Mouse (Mus musculus): ENCODE results near the gene Ltbp4. TPM values are rescaled to one million over a fixed set of nuclear protein-coding genes. Genes with fewer than 3 reads are reported as not detected.

Ltbp4 gene
- polyA plus RNA-seq, 1 experiment = 0.03 TPM

GRCm38 (mm10) chr7:27264761-27265160 is 72.7 kb downstream of the Ltbp4 start:
- Histone ChIP-seq H3K36me3 (ENCODE audit: control insufficient read depth) (no peaks in the 10 kb centered on the region), H3K9me3 (ENCODE audit: control insufficient read depth, low read length) (peaks cover under 1% of the 10 kb centered on the region), H3K4me3 (replicated peaks) (no peak overlapping the region), H3K27me3 (ENCODE audit: control insufficient read depth) (peaks cover 12% of the 10 kb centered on the region), H3K4me1 (ENCODE audit: control insufficient read depth) (no peaks in the 10 kb centered on the region)
- TF ChIP-seq TAL1 (IDR thresholded peaks at IDR 0.05; ENCODE audit: low read length) (no peak), GATA1 (IDR thresholded peaks at IDR 0.05; ENCODE audit: low read length) (no peak)

- Histone ChIP-seq H3K27me3 (ENCODE audit: control insufficient read depth) (peaks cover 22% of the 10 kb centered on the region), H3K4me3 (replicated peaks) (no peak overlapping the region), H3K36me3 (ENCODE audit: control insufficient read depth) (peaks cover 5% of the 10 kb centered on the region; the same call in 1 of the 2 replicates), H3K9me3 (ENCODE audit: control insufficient read depth, low read length) (no peaks in the 10 kb centered on the region), H3K4me1 (ENCODE audit: control insufficient read depth) (peaks cover 24% of the 10 kb centered on the region)
- TF ChIP-seq TAL1 (IDR thresholded peaks at IDR 0.05; ENCODE audit: low read length) = no peak
- no peak for TF ChIP-seq GATA1 (IDR thresholded peaks at IDR 0.05; ENCODE audit: low read length)
Observed at GRCm38 (mm10) chr7:27261888-27262287, 75.6 kb downstream of the Ltbp4 start.

- H3K36me3 ChIP-seq (ENCODE audit: control insufficient read depth) = peaks cover 5% of the 10 kb centered on the region; the same call in 1 of the 2 replicates
- no peak overlapping the region for H3K4me3 ChIP-seq (replicated peaks)
- no peaks in the 10 kb centered on the region for H3K9me3 ChIP-seq (ENCODE audit: control insufficient read depth, low read length)
- no peak for TF ChIP-seq TAL1 (IDR thresholded peaks at IDR 0.05; ENCODE audit: low read length)
- no peak for TF ChIP-seq GATA1 (IDR thresholded peaks at IDR 0.05; ENCODE audit: low read length)
- H3K4me1 ChIP-seq (ENCODE audit: control insufficient read depth) = peaks cover 32% of the 10 kb centered on the region
- H3K27me3 ChIP-seq (ENCODE audit: control insufficient read depth) = peaks cover 22% of the 10 kb centered on the region
Observed at GRCm38 (mm10) chr7:27260856-27261255, 76.6 kb downstream of the Ltbp4 start.

- H3K36me3 ChIP-seq (ENCODE audit: control insufficient read depth) = peaks cover 5% of the 10 kb centered on the region; the same call in 1 of the 2 replicates
- no peaks in the 10 kb centered on the region for H3K9me3 ChIP-seq (ENCODE audit: control insufficient read depth, low read length)
- H3K27me3 ChIP-seq (ENCODE audit: control insufficient read depth) = peaks cover 22% of the 10 kb centered on the region
- no peak overlapping the region for H3K4me3 ChIP-seq (replicated peaks)
- peaks cover 38% of the 10 kb centered on the region for H3K4me1 ChIP-seq (ENCODE audit: control insufficient read depth)
- no peak for TF ChIP-seq GATA1 (IDR thresholded peaks at IDR 0.05; ENCODE audit: low read length)
Observed at GRCm38 (mm10) chr7:27259771-27260170, 77.7 kb downstream of the Ltbp4 start.

- H3K27me3 ChIP-seq (ENCODE audit: control insufficient read depth) = peaks cover 22% of the 10 kb centered on the region
- H3K4me3 ChIP-seq (replicated peaks) = peak overlapping the region; percentile 61
- no peaks in the 10 kb centered on the region for H3K9me3 ChIP-seq (ENCODE audit: control insufficient read depth, low read length)
- TF ChIP-seq GATA1 (IDR thresholded peaks at IDR 0.05; ENCODE audit: low read length) = no peak
- TF ChIP-seq TAL1 (IDR thresholded peaks at IDR 0.05; ENCODE audit: low read length) = no peak
- peaks cover 43% of the 10 kb centered on the region for H3K4me1 ChIP-seq (ENCODE audit: control insufficient read depth)
- peaks cover 5% of the 10 kb centered on the region for H3K36me3 ChIP-seq (ENCODE audit: control insufficient read depth)
Observed at GRCm38 (mm10) chr7:27259271-27259721, 78.2 kb downstream of the Ltbp4 start.

GRCm38 (mm10) chr7:27258205-27258899 is 79.1 kb downstream of the Ltbp4 start, which contains the start of gene Numbl:
Numbl (plus strand) TSS chr7:27258433.
- no peak for TF ChIP-seq GATA1 (IDR thresholded peaks at IDR 0.05; ENCODE audit: low read length)
- no peak for TF ChIP-seq TAL1 (IDR thresholded peaks at IDR 0.05; ENCODE audit: low read length)
- Histone ChIP-seq H3K4me3 (replicated peaks) (peak within 1 kb of the TSS; percentile 61), H3K4me1 (ENCODE audit: control insufficient read depth) (peaks cover 45% of the 10 kb centered on the region), H3K9me3 (ENCODE audit: control insufficient read depth, low read length) (no peaks in the 10 kb centered on the region), H3K27me3 (ENCODE audit: control insufficient read depth) (peaks cover 22% of the 10 kb centered on the region), H3K36me3 (ENCODE audit: control insufficient read depth) (peaks cover 6% of the 10 kb centered on the region)

GRCm38 (mm10) chr7:27257852-27258204 is 79.7 kb downstream of the Ltbp4 start:
- peak overlapping the region; percentile 61 for H3K4me3 ChIP-seq (replicated peaks)
- peaks cover 10% of the 10 kb centered on the region for H3K36me3 ChIP-seq (ENCODE audit: control insufficient read depth)
- peaks cover 45% of the 10 kb centered on the region for H3K4me1 ChIP-seq (ENCODE audit: control insufficient read depth)
- TF ChIP-seq GATA1 (IDR thresholded peaks at IDR 0.05; ENCODE audit: low read length) (no peak), TAL1 (IDR thresholded peaks at IDR 0.05; ENCODE audit: low read length) (no peak)
- H3K27me3 ChIP-seq (ENCODE audit: control insufficient read depth) = peaks cover 22% of the 10 kb centered on the region
- no peaks in the 10 kb centered on the region for H3K9me3 ChIP-seq (ENCODE audit: control insufficient read depth, low read length)

GRCm38 (mm10) chr7:27257046-27257851 is 80.2 kb downstream of the Ltbp4 start:
- peaks cover 45% of the 10 kb centered on the region for H3K4me1 ChIP-seq (ENCODE audit: control insufficient read depth)
- H3K27me3 ChIP-seq (ENCODE audit: control insufficient read depth) = peaks cover 22% of the 10 kb centered on the region
- no peaks in the 10 kb centered on the region for H3K9me3 ChIP-seq (ENCODE audit: control insufficient read depth, low read length)
- TF ChIP-seq GATA1 (IDR thresholded peaks at IDR 0.05; ENCODE audit: low read length) = no peak
- TF ChIP-seq TAL1 (IDR thresholded peaks at IDR 0.05; ENCODE audit: low read length) = no peak
- H3K36me3 ChIP-seq (ENCODE audit: control insufficient read depth) = peaks cover 10% of the 10 kb centered on the region
- no peak overlapping the region for H3K4me3 ChIP-seq (replicated peaks)

GRCm38 (mm10) chr7:27255721-27256120 is 81.8 kb downstream of the Ltbp4 start:
- Histone ChIP-seq H3K4me3 (replicated peaks) (no peak overlapping the region), H3K36me3 (ENCODE audit: control insufficient read depth) (peaks cover 10% of the 10 kb centered on the region), H3K4me1 (ENCODE audit: control insufficient read depth) (peaks cover 45% of the 10 kb centered on the region), H3K27me3 (ENCODE audit: control insufficient read depth) (peaks cover 19% of the 10 kb centered on the region), H3K9me3 (ENCODE audit: control insufficient read depth, low read length) (no peaks in the 10 kb centered on the region)
- TF ChIP-seq TAL1 (IDR thresholded peaks at IDR 0.05; ENCODE audit: low read length) (no peak), GATA1 (IDR thresholded peaks at IDR 0.05; ENCODE audit: low read length) (no peak)

Other genes with a start within 250 kb of the Ltbp4 start
- gene Cyp2f2, start 217.8 kb downstream of the Ltbp4 start, polyA plus RNA-seq (2012) = not detected in 2 replicates
- not detected in 2 replicates for gene Cyp2t4, start 184.0 kb downstream of the Ltbp4 start, polyA plus RNA-seq (2012)
- gene Egln2, start 170.9 kb downstream of the Ltbp4 start, polyA plus RNA-seq (2012) = 4.2 and 5.2 TPM in 2 replicates
- 12.0 and 13.5 TPM in 2 replicates for gene Rab4b, start 158.8 kb downstream of the Ltbp4 start, polyA plus RNA-seq (2012)
- gene Gm21983, start 156.6 kb downstream of the Ltbp4 start, polyA plus RNA-seq (2012) = 0.07 TPM in 1 of 2 replicates, not detected in the other
- not detected in 2 replicates for gene Mia, start 156.5 kb downstream of the Ltbp4 start, polyA plus RNA-seq (2012)
- 0.16 and 0.19 TPM in 2 replicates for gene BC024978, start 141.9 kb downstream of the Ltbp4 start, polyA plus RNA-seq (2012)
- 33.0 and 34.3 TPM in 2 replicates for gene Snrpa, start 141.4 kb downstream of the Ltbp4 start, polyA plus RNA-seq (2012)
- gene Itpkc, start 109.0 kb downstream of the Ltbp4 start, polyA plus RNA-seq (2012) = 0.12 TPM in 2 replicates
- gene Coq8b, start 104.7 kb downstream of the Ltbp4 start, polyA plus RNA-seq (2012) = 2.7 and 2.8 TPM in 2 replicates
- gene Numbl, start 79.3 kb downstream of the Ltbp4 start, polyA plus RNA-seq (2012) = 0.09 and 0.19 TPM in 2 replicates
- gene Shkbp1, start 18.3 kb upstream of the Ltbp4 start, polyA plus RNA-seq (2012) = 13.0 and 15.9 TPM in 2 replicates
- not detected in 2 replicates for gene Gm20479, start 19.7 kb upstream of the Ltbp4 start, polyA plus RNA-seq (2012)
- 0.01 and 0.02 TPM in 2 replicates for gene Sptbn4, start 110.0 kb upstream of the Ltbp4 start, polyA plus RNA-seq (2012)
- gene Blvrb, start 110.3 kb upstream of the Ltbp4 start, polyA plus RNA-seq (2012) = 842 and 917 TPM in 2 replicates
- 9.6 and 9.9 TPM in 2 replicates for gene Sertad3, start 136.1 kb upstream of the Ltbp4 start, polyA plus RNA-seq (2012)
- gene Sertad1, start 149.2 kb upstream of the Ltbp4 start, polyA plus RNA-seq (2012) = 17.9 and 18.5 TPM in 2 replicates
- gene Prx, start 161.6 kb upstream of the Ltbp4 start, polyA plus RNA-seq (2012) = 0.41 TPM in 2 replicates
- 0.27 and 0.38 TPM in 2 replicates for gene Hipk4, start 185.6 kb upstream of the Ltbp4 start, polyA plus RNA-seq (2012)
- 19.1 and 24.1 TPM in 2 replicates for gene Pld3, start 215.5 kb upstream of the Ltbp4 start, polyA plus RNA-seq (2012)
- 6.6 and 8.3 TPM in 2 replicates for gene 2310022A10Rik, start 215.5 kb upstream of the Ltbp4 start, polyA plus RNA-seq (2012)

Measured in erythroblast, embryonic 14.5 days (primary cell).